Mouse (Mus musculus): ENCODE measurements around the gene Trank1. TPM values are rescaled to one million over a fixed set of nuclear protein-coding genes. Genes with fewer than 3 reads are reported as not detected.

Gene Trank1
- total and polyA plus RNA-seq, 3 experiments, result 0.13 to 0.66 (median 0.34) TPM

DNA sequence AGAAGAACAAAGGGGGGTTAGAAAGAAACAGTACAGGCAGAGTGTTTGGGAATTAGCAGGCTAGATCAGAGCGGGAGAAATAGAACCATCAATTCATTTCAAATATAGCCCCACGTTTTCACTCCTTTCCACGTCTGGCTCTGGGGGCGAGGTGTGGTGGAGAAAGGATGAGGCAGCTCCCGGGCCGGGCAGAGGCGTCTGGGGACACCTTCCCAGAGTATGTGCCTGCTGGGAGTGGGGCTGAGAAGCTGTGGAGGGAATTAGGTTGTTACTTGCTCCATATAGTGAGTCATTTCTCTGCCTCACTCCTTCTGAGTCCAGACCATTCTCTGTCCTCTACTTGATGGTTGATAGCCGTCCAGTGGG lies 128.3 kb downstream of the Trank1 start:
- TF ChIP-seq KAT2A (IDR thresholded peaks at IDR 0.05; ENCODE audit: insufficient replicate concordance, low read length) (no peak), EP300 (IDR thresholded peaks at IDR 0.05; ENCODE audit: low read length) (no peak)

GRCm38 (mm10) chr9:111440446-111440845 lies 128.9 kb downstream of the Trank1 start:
- no peak for DNase-seq (ENCODE audit: extremely low read depth)
- no peak overlapping the region for H3K4me2 ChIP-seq (ENCODE audit: insufficient read depth, low read depth, poor library complexity, severe bottlenecking)
- no peaks in the 10 kb centered on the region for H3K36me3 ChIP-seq (replicated peaks in 1 of 2; ENCODE audit: control insufficient read depth in 1 of 2, insufficient read depth in 1 of 2, low read length in 1 of 2)
- H3K27ac ChIP-seq (ENCODE audit: insufficient read depth, low read depth), result no peak overlapping the region
- in situ Hi-C loops (cut with MboI; ENCODE audit: low pct_ligation_motif_present, low pct_unique_long_range_greater_than_20kb, low sequenced_read_pairs) (no loop called here), dilution Hi-C loops (cut with MboI; ENCODE audit: extremely low pct_ligation_motif_present, extremely low pct_unique_long_range_greater_than_20kb, low sequenced_read_pairs) (no loop called here)
- peaks cover 2% of the 10 kb centered on the region for H3K27me3 ChIP-seq (replicated peaks)
- H3K4me3 ChIP-seq (replicated peaks in 1 of 3; ENCODE audit: low read depth in 2 of 3, low read length in 2 of 3, poor library complexity in 1 of 3), result no peak overlapping the region
- H3K9me3 ChIP-seq (replicated peaks; ENCODE audit: low read length), result no peaks in the 10 kb centered on the region
- no peaks in the 10 kb centered on the region for H3K79me2 ChIP-seq (replicated peaks; ENCODE audit: control insufficient read depth, extremely low read depth, insufficient read depth, poor library complexity, severe bottlenecking)
- no peak for TF ChIP-seq UBTF (IDR thresholded peaks at IDR 0.05; ENCODE audit: low read depth, low read length)
- no peak for TF ChIP-seq MXI1 (IDR thresholded peaks at IDR 0.05; ENCODE audit: low read depth, low read length)
- no peak for TF ChIP-seq ZNF384 (IDR thresholded peaks at IDR 0.05; ENCODE audit: low read depth, low read length)
- TF ChIP-seq NRF1 (IDR thresholded peaks at IDR 0.05; ENCODE audit: low read depth, low read length), result no peak
- no peak for TF ChIP-seq ZC3H11A (IDR thresholded peaks at IDR 0.05; ENCODE audit: low read depth, low read length)
- no peak for TF ChIP-seq E2F4 (IDR thresholded peaks at IDR 0.05; ENCODE audit: insufficient replicate concordance, low read depth, low read length)
- no peak for TF ChIP-seq ZKSCAN1 (IDR thresholded peaks at IDR 0.05; ENCODE audit: borderline replicate concordance, low read depth, low read length)
- H3K9ac ChIP-seq (ENCODE audit: insufficient read depth, low read depth), result no peak overlapping the region
- H3K4me1 ChIP-seq (ENCODE audit: control insufficient read depth in 1 of 2, insufficient read depth in 2 of 2), result peaks cover 7 to 11% of the 10 kb centered on the region in 2 experiments

More for the DNA sequence above, 128.3 kb downstream of the Trank1 start:
- Histone ChIP-seq H3K36me3 (replicated peaks in 1 of 2; ENCODE audit: control insufficient read depth in 1 of 2, insufficient read depth in 1 of 2, low read length in 1 of 2) (no peaks in the 10 kb centered on the region), H3K9ac (ENCODE audit: insufficient read depth, low read depth) (no peak overlapping the region), H3K27me3 (replicated peaks) (peaks cover 2% of the 10 kb centered on the region), H3K4me3 (replicated peaks in 1 of 3; ENCODE audit: low read depth in 2 of 3, low read length in 2 of 3, poor library complexity in 1 of 3) (no peak overlapping the region), H3K9me3 (replicated peaks; ENCODE audit: low read length) (no peaks in the 10 kb centered on the region), H3K79me2 (replicated peaks; ENCODE audit: control insufficient read depth, extremely low read depth, insufficient read depth, poor library complexity, severe bottlenecking) (no peaks in the 10 kb centered on the region), H3K27ac (ENCODE audit: insufficient read depth, low read depth) (no peak overlapping the region), H3K4me2 (ENCODE audit: insufficient read depth, low read depth, poor library complexity, severe bottlenecking) (no peak overlapping the region), H3K4me1 (ENCODE audit: control insufficient read depth in 1 of 2, insufficient read depth in 2 of 2) (peaks cover 7 to 11% of the 10 kb centered on the region in 2 experiments)
- no peak for DNase-seq (ENCODE audit: extremely low read depth)
- in situ Hi-C loops (cut with MboI; ENCODE audit: low pct_ligation_motif_present, low pct_unique_long_range_greater_than_20kb, low sequenced_read_pairs), result no loop called here
- dilution Hi-C loops (cut with MboI; ENCODE audit: extremely low pct_ligation_motif_present, extremely low pct_unique_long_range_greater_than_20kb, low sequenced_read_pairs), result no loop called here

GRCm38 (mm10) chr9:111441151-111441550 lies 129.6 kb downstream of the Trank1 start:
- H3K4me1 ChIP-seq (ENCODE audit: control insufficient read depth in 1 of 2, insufficient read depth in 2 of 2), result peaks cover 7 to 11% of the 10 kb centered on the region in 2 experiments
- H3K4me3 ChIP-seq (replicated peaks in 1 of 3; ENCODE audit: low read depth in 2 of 3, low read length in 2 of 3, poor library complexity in 1 of 3), result no peak overlapping the region
- in situ Hi-C loops (cut with MboI; ENCODE audit: low pct_ligation_motif_present, low pct_unique_long_range_greater_than_20kb, low sequenced_read_pairs), result no loop called here
- no peak overlapping the region for H3K4me2 ChIP-seq (ENCODE audit: insufficient read depth, low read depth, poor library complexity, severe bottlenecking)
- dilution Hi-C loops (cut with MboI; ENCODE audit: extremely low pct_ligation_motif_present, extremely low pct_unique_long_range_greater_than_20kb, low sequenced_read_pairs), result no loop called here
- H3K9ac ChIP-seq (ENCODE audit: insufficient read depth, low read depth), result no peak overlapping the region
- no peak overlapping the region for H3K27ac ChIP-seq (ENCODE audit: insufficient read depth, low read depth)
- H3K79me2 ChIP-seq (replicated peaks; ENCODE audit: control insufficient read depth, extremely low read depth, insufficient read depth, poor library complexity, severe bottlenecking), result no peaks in the 10 kb centered on the region
- H3K36me3 ChIP-seq (replicated peaks in 1 of 2; ENCODE audit: control insufficient read depth in 1 of 2, insufficient read depth in 1 of 2, low read length in 1 of 2), result no peaks in the 10 kb centered on the region
- DNase-seq (ENCODE audit: extremely low read depth), result no peak
- TF ChIP-seq HCFC1 (IDR thresholded peaks at IDR 0.05; ENCODE audit: low read depth, low read length) (no peak), UBTF (IDR thresholded peaks at IDR 0.05; ENCODE audit: low read depth, low read length) (no peak), MAFK (IDR thresholded peaks at IDR 0.05; ENCODE audit: insufficient replicate concordance, low read length) (no peak), TBP (conservative IDR thresholded peaks at IDR 0.05; ENCODE audit: low read depth, low read length) (no peak), ETS1 (conservative IDR thresholded peaks at IDR 0.05; ENCODE audit: low read depth, low read length) (no peak), EP300 (IDR thresholded peaks at IDR 0.05; ENCODE audit: low read length) (no peak), JUND (conservative IDR thresholded peaks at IDR 0.05; ENCODE audit: low read depth, low read length) (no peak), JUN (IDR thresholded peaks at IDR 0.05; ENCODE audit: insufficient read depth, low read depth, low read length) (no peak), MEF2A (IDR thresholded peaks at IDR 0.05; ENCODE audit: borderline replicate concordance, low read depth, low read length) (no peak), RCOR1 (conservative IDR thresholded peaks at IDR 0.05; ENCODE audit: low read depth, low read length) (no peak), POLR2A (IDR thresholded peaks at IDR 0.05; ENCODE audit: low read depth, low read length) (no peak), MYC (IDR thresholded peaks at IDR 0.05; ENCODE audit: low read depth, low read length) (no peak), SMC3 (IDR thresholded peaks at IDR 0.05; ENCODE audit: low read depth, low read length) (no peak), MXI1 (IDR thresholded peaks at IDR 0.05; ENCODE audit: low read depth, low read length) (no peak), ELF1 (IDR thresholded peaks at IDR 0.05; ENCODE audit: low read depth, low read length) (no peak)
- H3K27me3 ChIP-seq (replicated peaks), result peaks cover 2% of the 10 kb centered on the region
- H3K9me3 ChIP-seq (replicated peaks; ENCODE audit: low read length), result no peaks in the 10 kb centered on the region
